25 mouse cellular contexts compared by ENCODE assay signal in the genomic region with DNA sequence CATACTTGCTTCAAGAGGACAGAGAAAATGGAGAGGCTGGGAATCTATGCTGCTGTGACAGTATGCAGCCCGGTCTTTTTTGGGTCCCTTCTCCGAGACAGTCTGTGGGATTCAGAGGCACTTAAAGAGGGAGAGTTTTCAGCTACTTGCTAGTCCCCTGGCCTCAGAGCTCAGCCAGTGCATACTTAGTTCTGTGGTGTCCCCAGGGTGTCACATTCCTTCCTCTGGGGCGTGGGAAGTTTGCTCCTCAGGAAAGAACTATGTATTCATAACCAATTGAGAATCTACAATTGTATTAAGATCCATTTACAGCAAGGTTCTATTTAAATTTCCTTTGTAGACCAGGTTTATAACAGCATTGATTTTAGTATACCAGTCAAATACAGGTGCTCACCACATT.
A peak's percentile ranks its signal among the peaks of the same experiment; 100 is the strongest.
DNase-seq lines count a peak whose midpoint lies in the region; ATAC-seq lines count a peak whose summit lies in the region.
"Had no signal": no experiment of that assay in that cellular context is flagged by ENCODE, and none has a peak within 500 bp of the region (broad histone marks: within the 10 kb centered on the region; RNA-seq: fewer than 3 reads in every experiment).

No protein-coding gene starts in this region.

- no peaks in the 10 kb centered on the region for H3K9me3 ChIP-seq in kidney, embryonic 16.5 days (ENCODE audit: low read length)
- H3K9me3 ChIP-seq: embryonic facial prominence, embryonic 12.5 days; forebrain, embryonic 13.5 days; hindbrain, embryonic 12.5 days; limb, embryonic 13.5 days; liver, embryonic 12.5 days had no signal

- H3K4me2 ChIP-seq in kidney, embryonic 16.5 days (replicated peaks; ENCODE audit: low read depth, low read length), result no peak overlapping the region
- H3K4me2 ChIP-seq: embryonic facial prominence, embryonic 12.5 days; forebrain, embryonic 13.5 days; hindbrain, embryonic 12.5 days; limb, embryonic 13.5 days; liver, embryonic 12.5 days had no signal

- no peak for ATAC-seq in kidney, embryonic 16.5 days (ENCODE audit: low FRiP score, low TSS enrichment)
- ATAC-seq: CD4-positive, CD25-positive, alpha-beta regulatory T cell, adult 4 months; forebrain, embryonic 13.5 days; intestine, postnatal 0 days; liver, embryonic 12.5 days had no signal

- WGBS in kidney, embryonic 16.5 days, result 73% methylated on average over 3 of the region's 3 CpGs

- no peak overlapping the region for H3K4me3 ChIP-seq in kidney, embryonic 16.5 days (ENCODE audit: low read length)
- H3K4me3 ChIP-seq: embryonic facial prominence, embryonic 12.5 days; erythroblast, embryonic 14.5 days; forebrain, embryonic 13.5 days; hindbrain, embryonic 12.5 days; limb, embryonic 13.5 days; liver, embryonic 12.5 days had no signal

- intact Hi-C loops in heart, postnatal 25 days (cut with DNase I), result no loop called here
- intact Hi-C loops in heart, postnatal 10 days (cut with DNase I), result loop anchor here (10.0 kb wide), 4 partner anchors 771 to 1891 kb away; no protein-coding TSS in a partner anchor

- H3K36me3 ChIP-seq in kidney, embryonic 16.5 days (ENCODE audit: insufficient read depth, low read length), result no peaks in the 10 kb centered on the region
- H3K36me3 ChIP-seq: embryonic facial prominence, embryonic 12.5 days; hindbrain, embryonic 12.5 days; limb, embryonic 13.5 days; liver, embryonic 12.5 days had no signal

- DNase-seq in adrenal gland, postnatal 10 days, result peak; percentile 8
- DNase-seq in adrenal gland, postnatal 14 days, result no peak
- DNase-seq in heart, adult 18-20 months, result peak; percentile 38 to 52
- no peak for DNase-seq in heart, postnatal 25 days (ENCODE audit: low spot score)
- peak; percentile 26 for DNase-seq in kidney, postnatal 10 days
- DNase-seq in heart, postnatal 10 days, result peak; percentile 35 to 46
- no peak for DNase-seq in thymus, postnatal 25 days
- DNase-seq: cerebellum, adult 11-12 months; cerebellum, postnatal 14 days; gastrocnemius, postnatal 10 days; layer of hippocampus, adult 9-11 months; lung, adult 18-20 months; lung, postnatal 4 days; midbrain, embryonic 14.5 days; right cerebral cortex, postnatal 25 days; spleen, adult 18-20 months had no signal

- no peaks in the 10 kb centered on the region for H3K27me3 ChIP-seq in kidney, embryonic 16.5 days (ENCODE audit: insufficient read depth, low read length)
- H3K27me3 ChIP-seq: embryonic facial prominence, embryonic 12.5 days; hindbrain, embryonic 12.5 days; liver, embryonic 12.5 days had no signal

- peaks cover 13% of the 10 kb centered on the region for H3K4me1 ChIP-seq in kidney, embryonic 16.5 days (ENCODE audit: insufficient read depth, low read length)

- no peak overlapping the region for H3K27ac ChIP-seq in kidney, embryonic 16.5 days (ENCODE audit: low read length)
- H3K27ac ChIP-seq: forebrain, embryonic 13.5 days; hindbrain, embryonic 12.5 days; limb, embryonic 13.5 days; liver, embryonic 12.5 days had no signal

- no peak overlapping the region for H3K9ac ChIP-seq in kidney, embryonic 16.5 days (replicated peaks; ENCODE audit: low read length)
- H3K9ac ChIP-seq: embryonic facial prominence, embryonic 12.5 days; forebrain, embryonic 13.5 days; hindbrain, embryonic 12.5 days; limb, embryonic 13.5 days; liver, embryonic 12.5 days had no signal

Comparison
In these comparisons a context has a peak if more than half of its experiments do, and no peak if none do; other contexts are left out.
1. DNase-seq: peak in adrenal gland, postnatal 10 days (single experiment), heart, adult 18-20 months (2 of 2), kidney, postnatal 10 days (single experiment) and heart, postnatal 10 days (2 of 2); none in adrenal gland, postnatal 14 days (single experiment), heart, postnatal 25 days (single experiment) and thymus, postnatal 25 days (single experiment).